Mouse (Mus musculus) kidney, adult 8-10 months (tissue): ENCODE data around the gene Psmd2.

Experiments used
- DNase-seq, 2 experiments: peaks; one replicate each; pipeline ENCODE4 v3.0.0; 2022

The Psmd2 gene

DNA sequence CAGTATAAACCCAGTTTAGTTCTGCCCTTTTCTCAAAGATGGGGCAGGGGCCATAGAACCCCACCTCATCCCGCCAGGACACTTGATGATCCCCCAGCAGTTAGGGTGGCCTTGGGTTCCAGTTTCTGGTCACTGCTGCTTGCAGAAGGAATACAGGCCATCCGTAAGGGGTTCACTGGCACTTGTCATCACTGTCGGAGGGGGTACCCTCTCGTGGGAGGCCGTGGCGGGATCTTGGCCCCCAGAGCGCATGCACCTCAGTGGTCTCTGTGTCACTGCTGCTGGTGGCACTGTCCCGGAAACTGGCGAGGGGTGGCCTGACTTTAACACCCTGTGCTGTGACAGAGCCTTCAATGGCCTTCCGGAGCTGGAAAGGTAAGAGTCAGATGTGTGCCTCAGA lies 51.6 kb downstream of the Psmd2 start:
- DNase-seq, result no peak

DNA sequence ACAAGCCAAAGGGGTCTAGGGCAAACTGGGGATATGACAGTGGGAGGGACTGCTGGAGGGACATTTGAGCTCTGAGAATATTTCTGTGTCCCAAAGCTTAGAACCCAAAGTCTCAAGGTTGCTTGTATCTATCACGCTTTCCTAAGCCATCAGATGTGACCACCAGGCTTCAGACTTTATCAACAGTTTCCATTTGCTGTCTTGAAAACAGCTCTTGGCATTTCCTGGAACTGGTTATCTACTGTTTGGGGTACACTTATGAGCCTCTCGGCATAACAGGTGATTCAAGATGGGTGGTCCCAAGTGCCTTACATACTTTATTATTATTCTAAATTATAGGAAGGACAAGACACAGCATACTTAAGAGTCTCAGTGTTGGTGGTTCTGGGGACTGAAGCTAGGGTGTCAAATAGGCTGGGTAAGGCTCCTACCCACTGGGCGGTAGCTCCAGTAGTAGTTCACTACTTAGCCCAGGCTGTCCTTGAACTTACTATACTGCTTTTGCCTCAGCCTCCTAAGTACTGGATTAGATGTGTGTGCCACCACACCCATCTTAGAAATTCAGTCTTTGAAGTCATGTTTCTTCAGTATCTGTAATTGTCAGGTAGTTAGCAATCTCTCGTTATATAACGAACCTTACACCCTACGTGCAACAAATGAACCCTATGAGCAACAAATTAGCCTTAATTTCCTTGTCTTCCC lies 52.4 kb downstream of the Psmd2 start:
- DNase-seq, result no peak

DNA sequence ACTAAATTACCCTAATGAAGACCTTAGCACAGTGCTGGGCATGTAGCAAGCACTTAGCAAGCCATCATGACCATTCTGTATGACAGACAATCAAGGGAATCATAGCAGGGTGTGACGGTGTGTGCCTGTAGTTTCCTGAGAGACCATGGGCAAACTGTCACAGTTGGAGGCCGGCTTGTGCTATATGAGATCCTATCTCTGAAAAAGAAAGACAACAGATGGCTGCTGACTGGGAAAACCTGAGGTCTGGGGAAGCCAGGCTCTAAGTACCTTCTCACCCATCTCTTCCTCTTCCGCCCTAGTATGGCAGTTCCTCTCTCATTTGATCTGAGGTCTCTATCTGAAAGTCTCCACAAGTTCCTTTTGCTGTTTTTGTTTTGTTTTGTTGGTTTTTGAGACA lies 54.3 kb downstream of the Psmd2 start:
- DNase-seq, result no peak

DNA sequence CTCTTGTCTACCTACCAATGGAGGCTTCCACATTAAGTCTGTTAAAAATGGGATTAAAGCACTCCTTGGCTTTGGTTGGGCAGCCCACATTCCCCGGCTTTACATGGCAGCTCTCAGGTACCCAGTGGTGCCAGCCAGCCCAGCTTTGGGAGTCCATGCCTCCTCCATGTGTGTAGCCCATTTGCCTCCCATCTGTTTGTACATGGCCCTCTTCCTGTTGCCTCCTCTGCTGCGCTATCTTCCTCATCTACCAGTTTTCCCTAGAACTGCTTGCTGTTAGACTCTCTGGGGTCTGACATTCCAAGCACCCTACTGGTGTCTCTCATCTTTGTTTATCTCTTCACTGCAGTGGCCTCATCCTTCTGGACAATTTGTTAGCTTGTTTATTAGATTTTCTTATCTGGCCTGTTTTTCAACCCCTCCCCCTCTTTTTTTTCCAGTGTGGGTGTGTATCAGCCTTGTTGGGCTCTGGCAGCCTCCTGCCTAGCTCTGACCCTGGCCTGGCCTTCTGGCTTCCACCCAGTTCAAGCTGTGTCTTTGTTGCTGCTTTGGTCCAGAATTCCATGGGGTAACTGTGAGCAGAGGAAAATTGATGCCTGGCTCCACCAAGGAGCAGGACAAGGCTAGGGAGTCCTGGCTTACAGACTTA lies 55.1 kb downstream of the Psmd2 start:
- no peak for DNase-seq

DNA sequence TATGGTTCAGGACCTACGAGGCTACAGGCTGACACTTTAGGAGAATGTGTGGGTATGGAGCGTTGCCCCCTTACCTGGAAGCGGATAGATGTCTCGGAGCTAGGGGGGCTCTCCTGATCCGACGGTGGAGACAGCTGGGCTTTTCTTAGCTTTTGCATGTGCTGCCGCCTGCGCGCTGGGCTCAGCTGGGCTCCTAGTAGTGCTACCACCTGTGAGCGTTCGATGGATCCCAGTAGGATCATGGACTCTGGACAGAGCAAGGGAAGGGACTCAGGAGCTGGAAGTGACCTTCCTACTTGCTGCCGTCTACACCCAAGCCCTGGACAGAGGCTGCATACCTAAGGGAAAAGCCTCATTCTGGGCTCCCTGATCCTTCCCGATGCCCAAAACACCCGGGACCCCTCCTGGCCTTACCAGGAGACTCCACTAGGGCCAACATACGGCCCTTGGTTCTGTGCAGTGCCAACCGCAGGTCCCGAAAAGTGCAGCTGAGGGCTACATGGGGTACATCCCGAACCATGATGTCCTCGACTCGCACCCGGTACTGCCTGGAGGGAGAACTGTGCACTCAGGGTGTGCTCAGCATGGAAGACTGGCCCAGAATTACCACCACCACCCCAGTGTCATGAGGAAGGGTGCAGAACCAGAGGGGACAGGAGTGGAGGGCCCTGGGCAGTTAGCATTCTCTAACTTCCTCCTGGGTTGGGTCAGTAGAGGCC lies 56.9 kb downstream of the Psmd2 start:
- no peak for DNase-seq

DNA sequence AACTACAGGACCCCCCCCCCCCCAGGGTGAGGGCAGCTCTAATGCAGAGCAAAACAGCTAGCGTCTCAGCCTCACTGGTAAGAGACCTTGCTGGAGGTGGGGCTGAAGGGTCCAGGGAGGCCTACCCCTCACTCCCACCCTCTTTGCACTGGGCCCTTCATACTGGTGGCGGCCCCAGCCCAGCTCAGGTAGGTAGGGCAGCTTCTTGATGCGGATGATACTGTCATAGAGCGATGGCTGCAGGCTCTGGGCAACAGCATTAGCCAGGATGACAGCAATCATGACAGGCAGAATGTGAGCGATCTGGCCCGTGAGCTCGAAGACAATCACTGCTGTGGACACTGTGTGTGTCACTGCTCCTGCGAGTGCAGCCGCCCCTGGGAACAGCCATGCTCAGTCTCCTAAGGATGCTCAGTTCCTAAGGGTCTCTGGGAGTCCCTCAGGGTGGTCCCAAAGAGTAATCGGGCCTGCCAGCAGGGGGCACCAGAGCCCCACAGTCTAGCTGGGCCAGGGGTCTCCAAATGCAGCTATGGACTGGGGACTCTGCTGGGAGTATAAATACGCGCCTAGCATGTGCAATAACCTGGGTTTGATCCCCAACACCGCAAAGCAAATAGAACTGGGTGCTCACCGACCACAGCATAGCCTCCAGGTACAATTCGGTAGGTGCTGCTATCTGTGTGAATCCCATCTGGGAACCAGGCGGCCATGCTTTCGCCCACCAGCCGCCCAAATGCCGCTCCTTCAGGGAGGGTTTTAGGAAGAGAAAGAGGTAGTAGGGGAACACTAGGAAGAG lies 57.7 kb downstream of the Psmd2 start:
- DNase-seq, result no peak

DNA sequence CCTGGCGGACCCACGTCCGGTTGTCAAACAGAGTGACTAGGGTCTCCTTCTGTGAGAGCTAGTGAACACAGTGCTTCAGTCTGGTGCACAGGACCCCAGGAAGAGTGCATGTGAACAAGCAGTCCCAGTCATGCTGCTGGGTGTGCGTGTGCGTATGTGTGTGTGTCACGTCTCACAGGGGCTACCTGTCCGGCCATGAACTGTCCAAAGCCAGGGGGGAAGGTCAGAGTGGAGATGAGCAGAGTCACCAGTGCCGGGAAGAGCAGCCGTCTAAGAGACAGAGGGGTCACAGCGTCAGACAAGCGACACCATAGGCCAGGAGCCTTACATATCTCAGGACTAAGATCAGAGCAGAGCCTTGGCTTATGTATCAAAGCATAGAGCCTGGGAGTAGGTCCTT lies 58.9 kb downstream of the Psmd2 start:
- no peak for DNase-seq

DNA sequence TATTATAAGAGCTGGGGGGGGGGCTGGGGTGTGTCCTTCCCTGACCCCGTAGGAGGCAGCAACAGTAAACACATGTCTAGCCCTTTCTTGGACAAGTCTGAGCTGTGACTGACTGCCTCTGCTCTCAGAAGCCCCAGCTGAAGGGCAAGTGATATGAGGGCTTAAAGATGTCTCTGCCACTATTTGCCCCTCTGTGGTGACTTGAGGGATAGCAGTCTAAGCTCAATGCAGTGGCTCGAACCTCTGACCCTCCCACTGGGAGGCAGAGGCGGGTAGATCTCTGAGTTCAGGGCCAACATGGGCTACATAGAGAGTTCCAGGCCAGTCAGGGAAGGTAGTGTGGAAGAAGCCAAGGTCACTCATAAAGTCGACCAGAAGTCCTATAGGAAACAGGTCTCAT lies 59.4 kb downstream of the Psmd2 start:
- DNase-seq, result no peak

DNA sequence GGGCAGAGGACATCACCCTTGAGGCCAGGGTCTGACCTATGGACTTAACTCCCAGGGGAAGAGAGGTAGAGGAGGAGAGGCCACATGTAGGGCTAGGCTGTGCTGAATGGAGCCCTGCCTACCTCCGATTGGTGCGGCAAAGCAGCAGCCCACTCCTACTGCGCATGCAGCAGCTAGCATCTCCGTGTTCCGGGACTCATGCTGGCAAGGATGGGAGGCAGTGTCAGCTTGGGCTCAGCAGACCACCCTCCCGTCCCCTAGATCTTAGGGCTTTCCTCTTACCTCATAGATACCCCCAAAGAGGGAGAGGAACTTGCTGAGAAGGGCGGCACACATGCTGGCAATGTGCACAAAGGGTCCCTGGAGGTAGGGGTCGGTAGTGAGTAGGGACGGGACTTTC lies 60.7 kb downstream of the Psmd2 start:
- no peak for DNase-seq

DNA sequence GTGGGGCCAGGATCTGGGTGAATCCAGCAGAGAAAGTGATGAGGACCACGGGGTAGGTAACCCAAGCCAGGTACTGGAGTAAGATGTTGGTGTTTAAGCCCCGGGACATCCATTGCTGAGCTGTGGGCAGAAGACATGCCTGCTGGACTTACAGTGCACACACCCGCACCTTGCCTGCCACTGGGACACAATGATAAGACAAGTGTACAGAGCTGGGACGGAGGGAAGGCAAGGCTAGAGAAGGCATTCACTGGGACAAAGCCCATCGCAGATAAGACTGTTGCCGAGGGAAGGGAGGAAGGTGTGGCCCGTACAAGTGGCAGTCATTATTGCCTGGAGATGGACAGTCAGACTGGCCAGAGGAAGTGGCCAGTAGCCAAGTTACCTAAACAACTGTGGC lies 61.4 kb downstream of the Psmd2 start:
- no peak for DNase-seq
